Mouse (Mus musculus) hindbrain, embryonic 11.5 days (tissue): ENCODE measurements around the gene Gabpb2. TPM values are rescaled to one million over a fixed set of nuclear protein-coding genes. Genes with fewer than 3 reads are reported as not detected.
"Not testable (repeated sequence)": the region's sequence is repeated elsewhere in the genome, so short reads cannot be mapped to it uniquely, and the experiment has no call there.

Experiments used
- ATAC-seq: fragments of 200-750 bp; cut with Nextera tagmentation; 2 replicates; pipeline ENCODE4 v1.8.0; 2017; ENCODE audit warnings: mild to moderate bottlenecking, moderate TSS enrichment, moderate library complexity; ENCODE audit not compliant: low FRiP score
- DNase-seq: peaks from one replicate; pipeline ENCODE4 v3.0.0-alpha.2; 2015; ENCODE audit warnings: low spot score
- H3K27ac ChIP-seq: fragments of 300-500 bp; sonication (generic); 2 replicates; pipeline ENCODE4 v1.5.1; 2014; ENCODE audit warnings: mild to moderate bottlenecking, low read depth, low read length
- H3K27me3 ChIP-seq: fragments of 300-500 bp; sonication (generic); 2 replicates; pipeline ENCODE4 v1.6.1; 2014; ENCODE audit warnings: mild to moderate bottlenecking, low read length, moderate library complexity, mixed read lengths; ENCODE audit not compliant: control insufficient read depth, insufficient read depth
- H3K36me3 ChIP-seq: fragments of 300-500 bp; sonication (generic); 2 replicates; pipeline ENCODE4 v1.6.1; 2014; ENCODE audit warnings: mild to moderate bottlenecking, low read length, moderate library complexity, mixed read lengths; ENCODE audit not compliant: control insufficient read depth, insufficient read depth
- H3K4me1 ChIP-seq: fragments of 300-500 bp; sonication (generic); replicated peaks from 2 replicates; pipeline ENCODE4 v1.6.1; 2014; ENCODE audit warnings: low read length, mixed read lengths; ENCODE audit not compliant: control insufficient read depth, insufficient read depth
- H3K4me2 ChIP-seq: fragments of 300-500 bp; sonication (generic); replicated peaks from 2 replicates; pipeline ENCODE4 v1.6.1; 2014; ENCODE audit warnings: mild to moderate bottlenecking, low read depth, low read length
- H3K4me3 ChIP-seq: fragments of 300-500 bp; sonication (generic); 2 replicates; pipeline ENCODE4 v1.5.1; 2014; ENCODE audit warnings: low read depth, low read length
- H3K9ac ChIP-seq: fragments of 300-500 bp; sonication (generic); 2 replicates; pipeline ENCODE4 v1.6.1; 2014; ENCODE audit warnings: low read depth, low read length
- H3K9me3 ChIP-seq: fragments of 300-500 bp; sonication (generic); 2 replicates; pipeline ENCODE4 v1.6.1; 2016; ENCODE audit warnings: low read length; ENCODE audit not compliant: control insufficient read depth
- WGBS: fragments of 180-500 bp; shearing (Covaris S2); extraction: QIAGEN DNeasy Blood & Tissue Kit; methylation state at CpG from one replicate; pipeline ENCODE4 v1.1.7; 2014; 5-methylcytosine and 5-hydroxymethylcytosine counted together
- polyA plus RNA-seq: library from polyadenylated mRNA; unstranded; fragments of >200 nt; fragmentation: Nextera tagmentation; extraction: Ambion mirVana; gene quantifications from 2 replicates; pipeline ENCODE4 v1.2.1, GENCODE M21; 2014

Gene Gabpb2
- polyA plus RNA-seq, 1 experiment from 2014 or later: 9.7 TPM

DNA sequence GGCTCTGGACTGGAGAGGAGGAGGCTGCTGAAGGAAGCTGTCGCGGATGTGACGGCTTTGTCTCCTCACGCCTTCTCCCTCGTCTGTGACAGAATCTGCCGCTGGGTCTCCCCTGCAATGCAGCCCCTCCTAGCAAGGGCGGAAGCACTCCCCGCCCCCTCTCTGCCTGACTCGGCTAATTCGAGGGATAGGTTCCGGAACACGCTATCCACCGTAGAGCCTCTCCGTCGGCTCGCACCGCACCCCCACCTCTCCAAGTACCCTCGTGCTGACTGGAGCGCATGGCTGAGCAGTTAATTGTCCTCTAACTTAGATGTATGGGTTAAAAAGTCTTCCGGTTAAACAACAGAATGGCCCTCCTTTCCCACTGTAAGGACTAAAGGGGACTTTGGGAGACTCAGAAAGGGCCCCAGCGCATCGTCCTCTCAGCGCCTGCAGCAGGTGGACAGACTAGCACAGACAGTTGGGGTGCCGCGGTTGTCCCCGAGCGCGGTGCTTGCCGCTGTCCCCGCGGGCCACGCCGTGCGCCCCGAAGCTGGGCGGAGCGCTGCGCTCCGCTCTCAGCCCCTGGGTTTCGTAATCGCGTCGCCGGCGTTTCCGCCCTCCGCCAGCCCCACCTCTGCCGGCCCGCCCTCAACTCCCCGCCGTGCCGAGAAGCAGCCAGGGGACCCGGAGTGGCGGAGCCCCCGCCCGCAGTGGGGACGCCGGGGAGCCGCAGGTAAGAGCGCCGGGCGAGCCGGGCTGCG lies 10.6 kb upstream of the Gabpb2 start, which contains the start of gene Cdc42se1:
Gene Cdc42se1 (plus strand): TSS at position 585 of the 746 bp plus-strand sequence.
- Histone ChIP-seq H3K9me3 (no peaks in the 10 kb centered on the region), H3K36me3 (0 out of 2 replicates have a peak, but pooled peaks cover 2% of the 10 kb centered on the region), H3K27me3 (no peaks in the 10 kb centered on the region), H3K27ac (peak within 1 kb of the TSS; percentile 89), H3K4me2 (peak within 1 kb of the TSS; percentile 89), H3K4me1 (peaks cover 11% of the 10 kb centered on the region), H3K4me3 (peak within 1 kb of the TSS; percentile 68), H3K9ac (peak within 1 kb of the TSS; percentile 74)
- under 1% methylated on average over 64 of the region's 64 CpGs for WGBS
- ATAC-seq (peak; percentile 89), DNase-seq (peak; percentile 92)

GRCm38 (mm10) chr3:95227214-95227613 lies 9.5 kb upstream of the Gabpb2 start:
- Histone ChIP-seq H3K9ac (peak overlapping the region; percentile 74), H3K4me2 (peak overlapping the region; percentile 89), H3K4me1 (peaks cover 11% of the 10 kb centered on the region), H3K27me3 (no peaks in the 10 kb centered on the region), H3K9me3 (no peaks in the 10 kb centered on the region), H3K36me3 (no peaks in the 10 kb centered on the region), H3K4me3 (peak overlapping the region; percentile 68), H3K27ac (peak overlapping the region; percentile 89)
- WGBS: 28% methylated on average over 1 of the region's 1 CpGs
- DNase-seq (no peak), ATAC-seq (no peak)

GRCm38 (mm10) chr3:95224295-95224694 lies 6.6 kb upstream of the Gabpb2 start:
- Histone ChIP-seq H3K9ac (no peak overlapping the region), H3K4me2 (0 out of 2 replicates have a peak overlapping the region, but pooled peaks have one; percentile 2), H3K27ac (no peak overlapping the region), H3K36me3 (peaks cover 4% of the 10 kb centered on the region; the same call in 1 of the 2 replicates), H3K27me3 (no peaks in the 10 kb centered on the region), H3K9me3 (no peaks in the 10 kb centered on the region), H3K4me1 (0 out of 2 replicates have a peak, but pooled peaks cover 2% of the 10 kb centered on the region), H3K4me3 (no peak overlapping the region)
- ATAC-seq (no peak), DNase-seq (peak; percentile 51)
- WGBS: 27% methylated on average over 6 of the region's 6 CpGs

DNA sequence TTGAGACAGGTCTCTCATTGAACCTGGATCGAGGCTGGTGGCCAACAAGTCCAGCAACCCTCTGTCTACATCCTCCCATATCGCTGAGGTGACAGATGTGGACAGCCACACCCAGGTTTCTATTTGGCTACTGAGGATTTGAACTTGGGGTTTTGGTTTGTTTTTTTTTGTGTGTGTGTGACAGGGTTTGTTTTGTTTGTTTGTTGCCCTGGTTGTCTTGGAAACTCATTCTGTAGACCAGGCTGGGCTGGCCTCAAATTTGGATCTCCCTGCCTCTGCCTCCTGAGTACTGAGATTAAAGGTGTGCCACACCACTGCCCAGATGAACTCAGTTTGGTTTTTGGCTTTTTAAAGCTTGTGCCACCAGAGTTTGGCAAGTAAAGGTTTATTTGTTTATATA lies 5.3 kb upstream of the Gabpb2 start:
- Histone ChIP-seq H3K9ac (no peak overlapping the region), H3K27ac (no peak overlapping the region), H3K4me1 (0 out of 2 replicates have a peak, but pooled peaks cover 2% of the 10 kb centered on the region), H3K9me3 (no peaks in the 10 kb centered on the region), H3K4me2 (no peak overlapping the region), H3K27me3 (no peaks in the 10 kb centered on the region), H3K4me3 (no peak overlapping the region), H3K36me3 (peaks cover 4% of the 10 kb centered on the region; the same call in 1 of the 2 replicates)
- ATAC-seq (no peak), DNase-seq (no peak)
- 88% methylated on average over 2 of the region's 2 CpGs for WGBS

DNA sequence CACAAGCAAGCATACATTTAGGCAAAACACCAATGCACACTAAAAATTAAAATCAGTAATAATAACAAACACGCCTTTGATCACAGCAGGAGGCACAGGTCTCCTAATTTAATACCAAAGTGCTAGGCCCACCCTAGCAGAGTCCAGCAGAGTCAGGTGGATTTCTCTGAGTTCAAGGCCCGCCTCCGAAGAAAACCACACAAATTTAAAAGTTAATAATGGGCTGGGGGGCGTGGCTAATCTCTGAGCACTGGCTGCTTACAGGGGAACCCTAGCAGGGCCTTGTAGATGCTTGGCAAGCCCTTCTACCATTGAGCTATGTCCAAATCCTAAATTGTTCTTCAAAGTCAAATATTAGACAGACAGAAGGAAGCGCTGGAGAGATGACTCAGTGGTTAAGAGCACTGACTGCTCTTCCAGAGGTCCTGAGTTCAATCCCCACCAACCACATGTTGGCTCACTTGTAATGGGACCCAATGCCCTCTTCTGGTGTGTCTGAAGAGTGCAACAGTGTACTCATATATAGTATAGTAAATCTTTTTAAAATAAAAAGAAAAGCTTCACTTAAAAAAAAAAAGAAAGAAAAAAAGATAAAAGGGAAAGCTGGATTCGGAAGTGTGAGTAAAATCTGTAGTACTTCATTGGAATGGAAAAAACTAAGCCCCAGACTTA lies 886 bp upstream of the Gabpb2 start:
- H3K9ac ChIP-seq: no peak overlapping the region; the same call in 1 of the 2 replicates

DNA sequence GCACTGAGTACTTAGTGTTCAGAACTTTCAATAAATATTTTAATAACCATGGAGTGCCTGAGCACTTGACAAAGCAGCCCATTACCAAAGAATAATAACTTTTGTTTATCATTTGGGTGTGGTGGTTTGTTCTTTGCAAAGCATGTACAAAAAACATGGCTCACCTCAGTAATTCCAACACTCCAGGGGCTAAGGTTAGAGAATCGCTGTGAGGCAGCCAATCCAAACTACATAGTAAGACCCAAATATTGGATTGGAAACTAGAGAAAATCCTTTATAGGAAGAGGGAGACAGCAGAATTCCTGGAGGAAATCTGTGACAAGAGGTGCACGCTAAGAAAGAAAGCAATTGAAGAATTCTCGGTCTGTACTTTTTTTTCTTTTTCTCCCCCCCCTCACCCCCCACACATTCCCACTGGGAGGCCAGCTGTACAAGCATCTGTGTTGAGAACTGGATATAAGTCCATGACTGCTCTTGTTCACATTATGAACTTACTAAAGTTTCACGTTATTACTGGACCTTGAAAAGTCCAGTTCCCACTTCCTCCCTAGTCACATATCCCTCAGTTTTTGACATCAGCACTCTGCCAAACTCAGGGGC lies 961 bp downstream of the Gabpb2 start:
- H3K27me3 ChIP-seq: no peaks in the 10 kb centered on the region
- H3K36me3 ChIP-seq: peaks cover 4% of the 10 kb centered on the region; the same call in 1 of the 2 replicates
- peak overlapping the region; percentile 54 for H3K4me2 ChIP-seq
- no peak for DNase-seq
- WGBS: 29% methylated on average over 4 of the region's 4 CpGs
- ATAC-seq: no peak; the same call in 1 of the 2 replicates
- H3K27ac ChIP-seq: peak overlapping the region; percentile 92
- H3K9ac ChIP-seq: peak overlapping the region; percentile 93; the same call in 1 of the 2 replicates
- H3K4me1 ChIP-seq: no peaks in the 10 kb centered on the region
- peak overlapping the region; percentile 69 for H3K4me3 ChIP-seq
- no peaks in the 10 kb centered on the region for H3K9me3 ChIP-seq

More for the DNA sequence above, 886 bp upstream of the Gabpb2 start:
- H3K27me3 ChIP-seq: no peaks in the 10 kb centered on the region
- H3K36me3 ChIP-seq: peaks cover 4% of the 10 kb centered on the region; the same call in 1 of the 2 replicates
- DNase-seq (no peak), ATAC-seq (no peak)
- H3K4me2 ChIP-seq: peak overlapping the region; percentile 54
- peak overlapping the region; percentile 92 for H3K27ac ChIP-seq
- H3K9me3 ChIP-seq: no peaks in the 10 kb centered on the region
- no peaks in the 10 kb centered on the region for H3K4me1 ChIP-seq
- 76% methylated on average over 6 of the region's 6 CpGs for WGBS
- H3K4me3 ChIP-seq: peak overlapping the region; percentile 69

- ATAC-seq: no peak
- DNase-seq: no peak
Observed at GRCm38 (mm10) chr3:95213609-95213975, 4.1 kb downstream of the Gabpb2 start.

GRCm38 (mm10) chr3:95212889-95213608 lies 4.7 kb downstream of the Gabpb2 start:
- not testable (repeated sequence) for H3K36me3 ChIP-seq, H3K4me3 ChIP-seq, H3K27me3 ChIP-seq, H3K4me1 ChIP-seq, DNase-seq, H3K4me2 ChIP-seq, H3K9me3 ChIP-seq, H3K9ac ChIP-seq, H3K27ac ChIP-seq, ATAC-seq
- 93% methylated on average over 7 of the region's 10 CpGs for WGBS

More at GRCm38 (mm10) chr3:95213609-95213975, 4.1 kb downstream of the Gabpb2 start:
- Histone ChIP-seq H3K27ac (no peak overlapping the region), H3K9ac (no peak overlapping the region), H3K4me2 (no peak overlapping the region), H3K27me3 (no peaks in the 10 kb centered on the region), H3K4me3 (no peak overlapping the region), H3K36me3 (no peaks in the 10 kb centered on the region), H3K9me3 (no peaks in the 10 kb centered on the region), H3K4me1 (no peaks in the 10 kb centered on the region)
- 94% methylated on average over 1 of the region's 1 CpGs for WGBS
